Mouse (Mus musculus): ENCODE results near the gene Nudt2.
"Not testable (repeated sequence)": the region's sequence is repeated elsewhere in the genome, so short reads cannot be mapped to it uniquely, and the experiment has no call there.

The Nudt2 gene

DNA sequence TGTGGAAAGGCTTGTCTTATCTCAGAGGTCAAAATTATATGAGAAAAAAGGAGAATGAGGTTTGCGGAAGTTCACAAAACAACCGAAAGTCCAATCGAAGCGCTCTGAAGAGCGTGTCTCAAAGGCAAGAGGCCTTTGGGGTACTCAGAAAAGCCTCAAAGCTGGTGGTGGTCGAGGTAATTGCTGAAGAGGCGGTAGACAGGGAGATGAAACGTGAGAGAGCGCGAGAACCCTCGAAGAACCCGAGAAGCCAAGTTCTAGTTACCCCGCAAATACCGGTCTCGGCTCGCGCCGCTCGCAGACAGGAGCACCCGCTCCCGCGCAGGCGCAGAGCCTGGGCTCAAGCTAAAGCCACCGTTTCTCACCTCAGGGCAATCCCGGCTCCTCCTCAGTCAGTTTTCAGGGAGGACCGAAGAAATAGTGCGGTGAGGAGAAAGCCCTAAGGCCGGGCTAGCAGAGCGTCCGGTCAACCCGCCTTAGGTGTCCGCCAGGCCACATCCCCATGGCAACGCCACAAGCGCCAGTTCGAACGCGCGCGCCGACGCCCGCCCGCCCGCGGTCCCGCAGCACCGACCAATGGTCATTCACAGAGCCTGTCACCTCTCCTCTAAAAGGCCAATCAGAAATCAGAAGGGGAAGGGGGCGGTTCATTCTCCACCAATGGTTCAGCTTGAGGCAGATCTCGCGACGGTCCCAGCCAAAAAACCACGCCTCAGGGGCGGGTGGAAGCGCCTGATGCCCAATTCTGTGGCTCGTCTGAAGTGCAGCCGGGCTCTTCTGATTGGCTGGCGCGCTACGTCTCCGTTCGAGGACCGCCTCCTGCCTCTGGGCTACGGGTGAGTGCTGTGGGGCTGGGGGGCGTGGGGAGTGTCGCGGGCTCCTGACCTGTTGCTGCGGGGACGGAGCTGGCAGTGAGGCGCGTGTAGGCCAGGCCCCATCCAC lies at the start of gene Nudt2, which contains the start of gene Kif24:
Nudt2 (plus strand) TSS at position 807 of the 942 bp plus-strand sequence.
Kif24 (minus strand) TSS at position 543 of the 942 bp plus-strand sequence.
- DNase-seq: peak; percentile 96

- no peak for DNase-seq
These were observed 48.0 kb upstream of the Nudt2 start for GRCm38 (mm10) chr4:41416966-41417365.

GRCm38 (mm10) chr4:41438931-41439330 lies 26.0 kb upstream of the Nudt2 start:
- no peak for DNase-seq

GRCm38 (mm10) chr4:41442790-41443302 lies 22.1 kb upstream of the Nudt2 start:
- no peak for DNase-seq

GRCm38 (mm10) chr4:41447595-41447994 lies 17.4 kb upstream of the Nudt2 start:
- no peak for DNase-seq

DNA sequence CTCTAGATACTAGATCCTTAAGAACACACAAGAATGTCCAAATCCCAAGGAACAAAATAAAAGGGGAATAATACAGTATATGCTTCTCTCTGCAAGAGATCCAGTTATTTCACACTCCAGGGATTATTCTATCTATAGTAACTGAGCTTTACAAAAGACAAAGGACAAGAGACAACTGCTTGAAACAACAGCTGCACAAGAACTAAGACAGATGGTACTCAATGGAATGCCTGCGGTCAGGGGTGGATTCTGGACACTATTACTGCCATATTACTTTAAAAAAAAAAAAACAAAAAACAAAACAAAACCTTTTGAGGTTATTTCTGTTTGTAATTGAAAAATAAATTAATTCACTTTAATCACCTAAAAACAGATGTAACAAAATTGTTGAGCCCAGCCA lies 4.3 kb upstream of the Nudt2 start:
- DNase-seq: no peak

GRCm38 (mm10) chr4:41463051-41463738 lies 1.8 kb upstream of the Nudt2 start:
- DNase-seq: not testable (repeated sequence)

DNA sequence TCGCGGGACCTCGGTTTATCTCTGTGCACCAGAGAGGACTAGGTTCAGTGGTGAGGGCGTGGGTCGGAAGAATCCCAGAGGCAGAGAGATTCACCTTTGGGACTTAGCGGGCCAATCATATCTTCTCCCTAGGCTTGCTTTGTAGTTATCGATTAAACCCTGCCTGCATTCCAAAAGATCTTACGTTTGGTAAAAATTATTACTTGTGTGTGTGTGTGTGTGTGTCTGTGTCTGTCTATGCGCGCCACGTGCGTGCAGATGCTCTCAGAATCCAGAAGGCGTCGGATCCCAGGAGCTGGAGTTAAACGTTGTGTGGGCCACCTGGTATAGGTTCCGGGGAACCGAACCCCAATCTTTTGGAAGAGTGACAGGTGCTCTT lies 325 bp downstream of the Nudt2 start:
- no peak for DNase-seq

DNA sequence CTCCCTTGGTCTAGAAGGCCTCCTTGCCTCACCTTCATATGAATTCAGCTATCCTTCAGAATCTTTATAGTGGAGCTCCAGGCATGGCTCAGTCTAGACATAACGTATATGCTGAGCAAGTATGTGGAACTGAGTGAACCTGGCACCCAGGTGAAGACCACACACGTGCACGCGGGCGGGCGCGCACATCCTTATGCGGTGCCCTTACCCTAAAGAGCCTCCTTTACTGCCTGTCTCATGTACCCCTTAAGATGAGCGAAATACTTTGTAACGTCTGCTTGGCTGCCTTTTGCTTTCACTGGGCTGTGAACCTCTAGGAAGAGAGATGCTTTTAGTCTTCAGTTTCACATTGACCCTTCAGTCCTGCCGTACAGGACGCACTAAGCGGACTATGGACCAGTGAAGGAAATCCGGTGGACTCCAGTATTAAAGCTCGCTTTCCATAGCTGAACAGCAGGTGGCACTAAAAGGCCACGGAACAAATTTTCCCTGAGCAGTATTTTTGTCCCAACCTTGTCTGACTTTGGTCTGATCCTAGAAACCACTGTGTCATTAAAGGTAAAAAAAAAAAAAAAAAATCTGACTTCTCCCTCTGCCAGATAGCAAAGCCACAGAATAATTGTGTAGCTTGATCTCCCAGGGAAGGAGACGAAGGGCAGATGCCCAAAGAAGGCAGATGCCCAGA lies 3.6 kb downstream of the Nudt2 start:
- peak; percentile 76 for DNase-seq

- DNase-seq: no peak
These were observed 4.2 kb downstream of the Nudt2 start for GRCm38 (mm10) chr4:41469199-41469598.

GRCm38 (mm10) chr4:41470051-41470683 lies 5.2 kb downstream of the Nudt2 start:
- DNase-seq: no peak

GRCm38 (mm10) chr4:41470684-41471383 lies 5.9 kb downstream of the Nudt2 start:
- DNase-seq: no peak

DNA sequence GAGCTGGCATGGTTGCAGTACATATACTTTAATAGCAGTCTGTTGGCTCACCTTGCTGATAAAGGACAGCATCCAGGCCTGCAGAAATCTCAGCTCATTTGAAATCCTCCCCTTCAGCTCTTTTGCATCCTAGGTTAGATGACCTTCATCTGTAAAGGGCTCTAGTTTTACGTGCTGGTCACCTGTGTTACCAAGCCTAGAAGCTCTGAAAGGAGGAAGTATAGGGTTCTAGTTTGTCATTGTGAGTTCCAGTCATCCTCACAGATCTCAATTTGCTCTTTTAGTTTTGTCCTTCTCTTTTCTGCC lies 6.4 kb downstream of the Nudt2 start:
- DNase-seq: no peak

DNA sequence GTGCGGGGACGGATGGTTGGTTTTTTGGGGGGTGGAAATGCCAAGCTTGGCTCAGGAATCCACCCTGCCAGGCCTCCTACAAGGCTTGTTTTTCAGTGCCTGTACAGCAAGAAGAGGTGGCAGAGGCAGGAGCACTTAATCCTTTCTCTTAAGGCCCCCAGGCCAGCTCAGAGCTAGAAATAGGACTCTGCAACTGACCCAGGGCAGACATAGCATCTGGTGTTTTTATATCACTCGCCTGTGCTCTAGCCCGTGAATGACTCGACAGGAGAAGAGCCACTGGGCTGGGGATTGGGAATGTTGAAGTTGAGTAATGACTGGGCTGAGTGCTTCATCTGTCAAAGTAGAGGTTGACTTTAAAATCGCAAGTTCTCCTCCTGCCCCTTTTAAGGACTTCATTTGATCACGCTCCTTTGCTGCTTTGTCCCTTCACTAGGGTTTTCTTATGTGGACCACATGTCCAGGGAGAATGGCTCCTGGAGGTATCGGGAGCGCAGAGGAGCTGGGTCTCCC lies 12.8 kb downstream of the Nudt2 start:
- DNase-seq: no peak

- no peak for DNase-seq
These were observed 14.0 kb downstream of the Nudt2 start for GRCm38 (mm10) chr4:41478751-41479455.

- peak; percentile 42 for DNase-seq
These were observed 14.5 kb downstream of the Nudt2 start for GRCm38 (mm10) chr4:41479456-41479804.

- peak; percentile 59 for DNase-seq
These were observed 15.3 kb downstream of the Nudt2 start for GRCm38 (mm10) chr4:41480254-41480653.

GRCm38 (mm10) chr4:41481601-41482017 lies 16.7 kb downstream of the Nudt2 start:
- peak; percentile 75 for DNase-seq

GRCm38 (mm10) chr4:41492951-41493350 lies 28.0 kb downstream of the Nudt2 start:
- no peak for DNase-seq

GRCm38 (mm10) chr4:41493464-41494116 lies 28.6 kb downstream of the Nudt2 start:
- DNase-seq: no peak

- DNase-seq: no peak
These were observed 29.4 kb downstream of the Nudt2 start for GRCm38 (mm10) chr4:41494378-41494777.

Measured in lung, postnatal 14 days (tissue).